Mouse (Mus musculus): ENCODE results near the gene Eif4g3.
A peak's percentile ranks its signal among the peaks of the same experiment; 100 is the strongest.

The Eif4g3 gene

GRCm38 (mm10) chr4:137991240-137991639, 1.6 kb upstream of the Eif4g3 start:
- DNase-seq: no peak

DNA sequence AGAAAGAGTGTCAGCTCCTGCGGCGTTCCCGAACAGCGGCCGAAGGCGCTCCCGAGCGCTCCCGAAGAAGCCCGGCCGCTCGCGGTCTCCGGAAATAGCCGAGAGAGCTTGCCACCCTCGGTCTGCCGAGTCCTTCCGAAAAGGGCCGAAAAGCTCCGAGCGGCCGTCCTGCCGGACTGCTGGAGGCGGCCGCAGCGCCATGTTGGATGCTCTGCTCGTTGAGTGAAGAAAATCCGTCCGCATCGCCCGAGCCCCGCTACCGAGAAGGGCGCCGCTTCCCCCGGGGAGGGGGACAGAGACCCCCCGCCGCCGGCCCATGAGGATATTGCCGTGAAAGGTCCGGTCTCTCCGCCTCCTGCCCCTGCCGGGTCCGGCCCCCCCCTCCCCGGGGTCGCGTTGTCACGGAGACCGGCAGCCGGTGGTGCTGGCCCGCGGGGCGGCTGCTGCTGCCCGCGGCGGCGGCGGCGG, 503 bp downstream of the Eif4g3 start:
- DNase-seq: peak; percentile 100

GRCm38 (mm10) chr4:137993821-137994561, 1.2 kb downstream of the Eif4g3 start:
- DNase-seq: peak; percentile 60 to 66

DNA sequence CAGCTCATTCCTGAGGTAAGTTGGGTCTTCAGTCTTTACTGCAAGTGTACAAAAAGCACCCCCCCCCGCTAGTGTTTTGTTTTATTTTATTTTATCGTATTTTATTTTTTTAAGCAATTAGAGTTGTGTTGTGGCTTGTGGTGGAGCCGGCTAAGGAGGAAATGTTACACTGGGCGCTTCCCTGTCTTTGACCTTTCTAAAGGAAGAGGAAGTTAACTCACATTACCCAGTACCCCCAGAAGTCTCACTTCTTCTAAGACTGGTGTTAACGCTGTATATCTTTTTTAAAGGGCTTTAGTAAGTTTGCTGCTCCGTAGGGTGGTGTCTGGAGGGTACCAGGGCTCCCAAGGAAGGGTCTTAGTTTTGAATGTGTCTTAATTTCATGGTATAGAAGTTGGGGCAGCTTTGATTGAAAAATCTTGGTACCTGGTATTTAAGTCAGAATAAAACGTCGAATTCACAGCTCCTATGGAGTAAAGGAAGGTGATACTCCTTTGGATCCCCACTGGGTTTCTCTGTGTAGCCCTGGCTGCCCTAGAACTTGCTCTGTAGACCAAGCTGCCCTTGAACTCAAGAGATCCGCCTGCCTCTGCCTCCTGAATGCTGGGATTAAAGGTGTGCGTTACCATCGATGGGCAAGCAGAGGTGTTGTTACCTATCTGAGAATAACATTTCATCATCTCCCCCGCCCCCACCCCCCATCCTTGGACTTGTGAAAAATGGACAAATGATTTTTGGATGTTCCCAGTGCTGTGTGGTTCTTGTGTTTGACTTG, 1.9 kb downstream of the Eif4g3 start:
- no peak for DNase-seq

DNA sequence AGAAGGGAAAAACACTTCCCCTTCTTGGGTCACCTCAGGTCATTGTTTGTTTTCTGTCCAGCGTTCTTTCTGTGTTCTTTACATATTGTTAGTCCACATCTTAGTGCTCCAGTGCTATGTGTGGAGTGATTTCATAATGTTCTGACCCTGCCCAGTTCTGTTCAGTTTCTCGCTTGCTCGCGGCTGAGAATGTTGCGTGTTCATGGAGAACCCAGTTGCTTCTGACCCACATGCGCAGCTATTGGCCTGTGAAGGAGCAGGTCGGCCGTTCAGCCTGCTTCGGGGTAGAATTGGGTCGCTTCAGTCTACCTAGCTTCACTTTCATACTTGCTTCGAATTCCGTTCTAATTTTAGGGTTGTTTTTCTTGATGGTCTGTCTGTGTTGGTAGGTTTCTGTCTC, 2.6 kb downstream of the Eif4g3 start:
- peak; percentile 40 to 45 for DNase-seq

GRCm38 (mm10) chr4:137998232-137998631, 5.4 kb downstream of the Eif4g3 start:
- no peak for DNase-seq

DNA sequence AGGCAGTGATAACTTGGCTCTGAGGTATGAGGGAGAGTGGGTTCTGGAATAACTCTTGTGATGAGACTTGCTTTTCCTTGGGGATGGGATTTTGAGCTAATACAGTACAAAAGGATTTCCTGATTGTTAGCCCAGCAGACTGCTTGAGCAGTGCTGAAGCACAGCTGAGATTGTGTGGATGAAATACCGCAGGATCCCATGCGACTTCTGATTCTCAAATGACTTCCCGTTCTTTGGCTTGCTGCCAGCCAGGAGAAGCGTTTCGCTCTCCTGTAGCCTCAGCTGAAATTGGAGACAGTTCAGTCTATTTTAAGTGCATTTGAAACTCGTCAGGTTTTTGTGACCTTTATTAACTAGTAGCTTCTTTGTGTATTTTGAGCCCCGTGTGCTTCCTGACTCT, 7.9 kb downstream of the Eif4g3 start:
- peak; percentile 70 to 76 for DNase-seq

DNA sequence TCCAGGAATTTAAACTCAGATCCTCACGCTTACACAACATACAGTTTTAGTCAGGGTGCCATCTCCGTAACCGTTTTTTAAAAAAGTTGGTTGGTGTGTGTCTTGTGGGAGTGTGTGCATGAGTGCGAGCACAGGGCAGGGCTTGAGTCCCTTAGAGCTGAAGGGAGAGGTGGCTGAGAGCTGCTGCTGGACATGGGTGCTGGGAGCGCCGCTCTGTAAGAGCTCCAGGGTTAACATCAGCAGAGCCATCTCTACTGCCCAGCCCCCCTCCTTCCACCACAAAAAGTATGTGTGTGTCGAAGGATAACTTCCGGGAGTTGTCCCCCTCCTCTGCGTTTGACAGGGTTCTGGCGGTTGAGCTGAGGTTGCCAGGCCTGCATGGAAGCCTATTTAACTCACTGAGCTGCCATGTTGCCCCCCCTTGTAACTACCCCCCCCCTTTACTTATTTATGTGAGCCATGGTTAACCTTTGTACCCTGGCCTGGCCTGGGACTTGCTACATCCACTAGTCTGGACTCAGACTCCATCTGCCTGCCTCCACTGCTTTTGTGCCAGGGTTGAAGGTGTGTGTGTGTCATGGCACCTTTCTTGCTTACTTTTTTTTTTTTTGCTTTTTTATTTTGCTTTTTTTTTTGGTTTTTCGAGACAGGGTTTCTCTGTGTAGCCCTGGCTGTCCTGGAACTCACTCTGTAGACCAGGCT, 11.2 kb downstream of the Eif4g3 start:
- no peak for DNase-seq

- DNase-seq: no peak
Observed at GRCm38 (mm10) chr4:138005781-138006180, 13.0 kb downstream of the Eif4g3 start.

DNA sequence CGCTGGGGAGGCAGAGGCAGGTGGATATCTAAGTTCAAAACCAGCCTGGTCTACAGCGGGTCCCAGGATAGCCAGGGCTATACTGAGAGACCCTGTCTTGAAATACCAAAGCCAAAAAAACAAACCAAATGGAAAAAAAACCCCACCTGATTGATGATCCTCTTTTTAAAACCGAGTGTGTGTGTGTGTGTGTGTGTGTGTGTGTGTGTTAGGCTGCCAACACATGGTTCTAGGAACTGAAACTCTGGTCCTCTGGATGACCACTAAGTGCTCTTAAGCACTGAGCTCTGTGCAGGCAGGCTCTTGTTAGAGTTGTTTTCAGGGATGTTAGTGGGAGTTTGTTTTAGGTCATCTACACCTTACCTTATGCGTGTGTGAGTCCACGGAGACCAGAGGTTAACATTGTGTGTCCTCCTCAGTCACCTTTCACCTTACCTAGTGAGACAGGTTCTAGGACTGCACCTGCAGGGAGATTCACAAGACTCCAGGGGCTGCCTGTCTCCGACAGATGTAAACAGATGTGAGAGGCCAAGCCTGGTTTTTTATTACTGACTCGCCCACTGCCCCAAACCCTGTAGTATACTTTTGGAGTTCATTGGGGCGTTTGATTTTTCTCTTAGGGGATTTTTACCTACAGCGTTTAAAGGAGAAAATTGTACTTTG, 14.3 kb downstream of the Eif4g3 start:
- no peak for DNase-seq

- DNase-seq: no peak
Observed at GRCm38 (mm10) chr4:138008646-138009045, 15.8 kb downstream of the Eif4g3 start.

- DNase-seq: peak in 1 of 2 experiments; percentile 46
Observed at GRCm38 (mm10) chr4:138009786-138010502, 17.1 kb downstream of the Eif4g3 start.

DNA sequence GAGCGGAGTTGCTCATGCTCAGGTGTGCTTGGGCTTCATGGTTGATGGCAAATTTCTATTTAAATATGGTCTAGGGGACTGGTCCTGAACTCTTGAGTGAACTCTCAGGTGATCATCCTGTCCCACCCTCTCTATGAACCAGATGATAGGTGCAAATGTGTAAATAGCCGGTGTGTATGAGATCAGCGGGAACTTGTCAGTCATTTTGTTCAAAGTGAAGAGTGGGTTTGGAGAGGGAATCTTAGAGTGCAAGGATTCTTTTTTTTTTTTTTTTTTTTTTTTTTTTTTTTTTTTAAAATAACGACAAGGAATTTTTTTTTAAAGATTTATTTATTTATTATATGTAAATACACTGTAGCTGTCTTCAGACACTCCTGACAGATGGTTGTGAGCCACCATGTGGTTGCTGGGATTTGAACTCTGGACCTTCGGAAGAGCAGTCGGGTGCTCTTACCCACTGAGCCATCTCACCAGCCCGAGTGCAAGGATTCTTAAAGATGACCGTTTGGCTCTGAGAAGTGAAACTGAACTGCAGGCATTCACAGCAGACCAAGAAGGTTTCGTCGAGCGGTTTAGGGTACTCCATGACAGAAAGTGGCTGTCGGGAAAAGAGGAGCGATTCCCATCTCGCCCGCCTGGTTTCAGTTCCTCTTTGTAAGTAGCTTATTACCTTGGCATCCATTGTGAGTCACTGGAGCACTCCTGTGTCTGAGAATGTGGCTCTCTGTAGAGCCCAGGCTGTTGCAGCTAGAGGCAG, 21.1 kb downstream of the Eif4g3 start:
- DNase-seq: no peak

- DNase-seq: no peak
Observed at GRCm38 (mm10) chr4:138015966-138016365, 23.1 kb downstream of the Eif4g3 start.

DNA sequence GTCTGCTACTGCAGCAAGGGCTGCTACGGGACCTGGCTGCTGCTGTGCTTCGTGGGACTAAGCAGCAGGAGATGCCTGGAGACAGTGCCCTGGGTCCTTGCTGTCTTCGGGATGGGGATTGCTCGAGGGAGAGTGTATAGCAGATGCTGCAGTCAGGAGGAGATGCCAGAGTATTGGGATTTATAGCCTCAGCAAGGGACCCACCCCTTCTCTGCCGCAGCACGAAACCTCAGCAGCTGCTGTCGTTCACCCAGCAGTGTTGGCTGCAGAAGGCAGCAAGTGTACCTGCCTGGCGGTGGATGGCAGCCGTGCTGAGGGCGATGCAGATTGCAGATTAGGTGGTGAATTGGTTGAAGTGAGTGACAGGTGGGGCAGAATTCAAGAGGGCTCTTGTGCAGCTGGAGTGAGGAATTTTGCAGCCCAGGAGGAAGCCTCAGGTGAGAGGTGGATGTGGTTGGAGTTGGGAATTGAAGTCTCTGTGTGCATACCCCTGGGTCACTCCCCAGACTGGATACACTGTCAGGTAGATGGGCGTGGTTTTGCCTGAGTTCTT, 24.3 kb downstream of the Eif4g3 start:
- DNase-seq: no peak

DNA sequence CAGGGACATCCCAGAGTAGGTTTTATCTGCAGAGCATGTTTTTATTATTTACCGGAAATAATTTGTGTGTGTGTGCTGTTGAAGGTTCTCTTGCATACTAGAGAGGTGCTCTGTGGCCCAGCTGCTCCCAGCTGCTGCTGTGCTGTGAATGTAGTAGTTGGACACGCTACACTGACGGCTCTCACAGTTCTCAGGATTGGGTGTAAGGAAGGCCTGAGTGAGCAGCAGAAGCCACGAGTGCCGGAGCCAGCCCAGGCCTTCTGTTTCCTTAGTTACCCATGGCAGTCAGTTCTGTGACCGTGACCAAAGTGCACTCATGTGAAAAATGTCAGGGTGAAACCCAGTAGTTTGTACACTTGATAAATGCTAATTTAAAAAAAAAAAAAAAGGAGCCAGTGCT, 25.2 kb downstream of the Eif4g3 start:
- peak in 1 of 2 experiments; percentile 48 for DNase-seq

DNA sequence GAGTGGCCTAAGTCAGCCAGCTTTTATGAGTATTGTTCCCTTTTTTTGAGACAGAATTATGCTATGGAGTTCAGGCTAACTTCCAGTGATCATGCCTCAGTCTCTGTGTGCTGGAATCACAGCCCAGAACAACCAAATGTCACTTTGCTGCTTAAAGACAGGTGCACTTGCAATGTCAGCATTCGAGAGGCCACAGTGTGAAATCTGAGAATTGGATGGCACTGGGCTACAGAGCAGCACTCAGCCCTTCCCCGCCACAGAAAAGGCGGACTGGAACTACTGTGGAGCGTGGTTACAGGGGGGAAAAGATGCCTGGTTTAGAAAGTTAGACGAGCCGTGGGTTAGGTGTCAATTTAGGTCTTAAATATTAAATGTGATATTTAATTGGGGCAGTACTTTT, 27.4 kb downstream of the Eif4g3 start:
- DNase-seq: peak in 1 of 2 experiments; percentile 40

GRCm38 (mm10) chr4:138021651-138022050, 28.8 kb downstream of the Eif4g3 start:
- no peak for DNase-seq

GRCm38 (mm10) chr4:138022761-138023160, 29.9 kb downstream of the Eif4g3 start:
- DNase-seq: no peak

GRCm38 (mm10) chr4:138023403-138024100, 30.7 kb downstream of the Eif4g3 start:
- no peak for DNase-seq
